Mouse (Mus musculus) hindbrain, postnatal 0 days (tissue): ENCODE results near the gene Dmrtc2. TPM values are rescaled to one million over a fixed set of nuclear protein-coding genes. Genes with fewer than 3 reads are reported as not detected.

Source experiments
- ATAC-seq: fragments of 200-750 bp; cut with Nextera tagmentation; 2 replicates; pipeline ENCODE4 v1.8.0; 2017; ENCODE audit warnings: mild to moderate bottlenecking, moderate TSS enrichment, moderate library complexity
- DNase-seq: peaks from one replicate; pipeline ENCODE4 v3.0.0-alpha.2; 2015; ENCODE audit warnings: low spot score
- H3K27ac ChIP-seq: fragments of 300-500 bp; sonication (generic); 2 replicates; pipeline ENCODE4 v1.5.1; 2014; ENCODE audit warnings: mild to moderate bottlenecking
- H3K27me3 ChIP-seq: fragments of 300-500 bp; sonication (generic); 2 replicates; pipeline ENCODE4 v1.6.1; 2014; ENCODE audit warnings: low read length, mixed read lengths; ENCODE audit not compliant: insufficient read depth
- H3K36me3 ChIP-seq: fragments of 300-500 bp; sonication (generic); 2 replicates; pipeline ENCODE4 v1.6.1; 2014; ENCODE audit warnings: low read length, mixed read lengths; ENCODE audit not compliant: insufficient read depth
- H3K4me1 ChIP-seq: fragments of 300-500 bp; sonication (generic); 2 replicates; pipeline ENCODE4 v1.6.1; 2014; ENCODE audit warnings: antibody characterized with exemption, low read length, mixed read lengths; ENCODE audit not compliant: insufficient read depth
- H3K4me2 ChIP-seq: fragments of 300-500 bp; sonication (generic); 2 replicates; pipeline ENCODE4 v1.6.1; 2014; ENCODE audit warnings: low read depth, mild to moderate bottlenecking, low read length, moderate library complexity, mixed read lengths
- H3K4me3 ChIP-seq: fragments of 300-500 bp; sonication (generic); 2 replicates; pipeline ENCODE4 v1.5.1; 2014; ENCODE audit warnings: low read length
- H3K9ac ChIP-seq: fragments of 300-500 bp; sonication (generic); replicated peaks from 2 replicates; pipeline ENCODE4 v1.6.1; 2014; ENCODE audit warnings: mild to moderate bottlenecking, low read length, moderate library complexity, mixed read lengths
- H3K9me3 ChIP-seq: fragments of 300-500 bp; sonication (generic); 2 replicates; pipeline ENCODE4 v1.6.1; 2016; ENCODE audit warnings: low read length, mixed read lengths
- CTCF ChIP-seq: IDR thresholded peaks from 2 replicates; pipeline ENCODE4 v1.5.1; 2016; ENCODE audit warnings: antibody characterized with exemption, control low read depth, low read depth
- WGBS: fragments of 180-500 bp; shearing (Covaris S2); extraction: QIAGEN DNeasy Blood & Tissue Kit; methylation state at CpG from one replicate; pipeline ENCODE4 v1.1.7; 2014; 5-methylcytosine and 5-hydroxymethylcytosine counted together
- polyA plus RNA-seq: library from polyadenylated mRNA; unstranded; fragments of >200 nt; fragmentation: Nextera tagmentation; extraction: Ambion mirVana; gene quantifications from 2 replicates; pipeline ENCODE4 v1.2.1, GENCODE M21; 2015
- total RNA-seq: library from RNA; depleted of rRNA; stranded (reverse); fragments of >200 nt; gene quantifications from 2 replicates; pipeline ENCODE4 v1.2.3, GENCODE M21; 2014

Gene Dmrtc2
- total and polyA plus RNA-seq, 2 experiments from 2014 or later: 0.18 TPM; not detected in 1

DNA sequence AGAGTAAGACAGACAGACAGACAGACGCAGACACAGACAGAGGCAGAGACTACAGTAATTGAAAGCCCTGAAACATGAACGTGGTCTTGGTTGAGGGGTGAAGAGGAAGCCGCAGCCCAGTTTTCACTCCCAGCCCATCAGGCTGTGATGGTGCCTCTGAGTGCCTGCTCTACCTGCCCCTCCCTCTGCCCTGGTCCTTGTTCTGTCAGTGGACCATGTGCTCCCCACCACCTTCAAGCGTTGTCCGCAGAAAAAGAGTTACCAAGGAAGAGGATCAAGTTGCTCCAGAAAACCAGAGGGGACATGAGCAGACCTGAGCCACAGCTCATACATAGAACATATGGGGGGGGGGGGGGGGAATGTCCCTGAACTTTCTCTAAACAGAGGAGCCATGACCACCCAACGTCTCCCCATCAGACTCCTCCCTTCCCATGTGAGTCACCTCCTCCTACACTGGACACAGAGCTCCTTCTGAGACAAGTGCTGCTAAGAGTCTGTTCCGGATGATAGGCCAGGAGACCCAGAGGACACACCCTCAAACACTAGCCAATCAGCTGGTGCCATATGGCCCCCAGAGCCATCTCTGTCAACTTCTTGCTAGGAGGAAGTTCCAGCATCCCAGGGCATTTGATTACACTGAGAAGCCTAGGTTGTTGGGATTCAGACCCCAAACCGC lies 17.2 kb upstream of the Dmrtc2 start:
- no peak for DNase-seq
- TF ChIP-seq CTCF: no peak
- 0 out of 2 replicates have a peak, but pooled peaks have one; percentile 27 for ATAC-seq
- no peaks in the 10 kb centered on the region for H3K4me1 ChIP-seq
- H3K36me3 ChIP-seq: no peaks in the 10 kb centered on the region
- H3K4me3 ChIP-seq: no peak overlapping the region
- H3K4me2 ChIP-seq: no peak overlapping the region
- no peak overlapping the region for H3K27ac ChIP-seq
- 82% methylated on average over 8 of the region's 8 CpGs for WGBS
- H3K27me3 ChIP-seq: no peaks in the 10 kb centered on the region
- H3K9me3 ChIP-seq: no peaks in the 10 kb centered on the region
- no peak overlapping the region for H3K9ac ChIP-seq

DNA sequence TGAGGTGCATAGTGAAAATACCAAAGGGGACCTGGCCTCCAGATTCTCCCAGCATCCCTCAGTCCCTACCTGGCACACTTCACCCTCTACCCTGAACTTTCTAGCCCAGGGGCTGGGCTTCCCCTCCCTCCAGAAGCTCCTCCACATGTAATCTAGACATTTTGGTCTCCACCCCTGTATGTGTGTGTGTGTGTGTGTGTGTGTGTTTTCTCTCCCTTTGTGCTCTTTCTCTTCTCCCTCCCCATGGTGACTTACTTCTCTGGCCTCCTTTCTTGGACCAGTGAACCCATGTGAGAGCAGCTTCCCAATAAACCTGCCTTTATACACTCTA lies 16.7 kb upstream of the Dmrtc2 start:
- Histone ChIP-seq H3K4me3 (no peak overlapping the region), H3K36me3 (no peaks in the 10 kb centered on the region), H3K4me2 (no peak overlapping the region), H3K27me3 (no peaks in the 10 kb centered on the region), H3K9ac (no peak overlapping the region), H3K9me3 (no peaks in the 10 kb centered on the region), H3K4me1 (no peaks in the 10 kb centered on the region), H3K27ac (no peak overlapping the region)
- ATAC-seq (no peak), DNase-seq (no peak)
- TF ChIP-seq CTCF: no peak

DNA sequence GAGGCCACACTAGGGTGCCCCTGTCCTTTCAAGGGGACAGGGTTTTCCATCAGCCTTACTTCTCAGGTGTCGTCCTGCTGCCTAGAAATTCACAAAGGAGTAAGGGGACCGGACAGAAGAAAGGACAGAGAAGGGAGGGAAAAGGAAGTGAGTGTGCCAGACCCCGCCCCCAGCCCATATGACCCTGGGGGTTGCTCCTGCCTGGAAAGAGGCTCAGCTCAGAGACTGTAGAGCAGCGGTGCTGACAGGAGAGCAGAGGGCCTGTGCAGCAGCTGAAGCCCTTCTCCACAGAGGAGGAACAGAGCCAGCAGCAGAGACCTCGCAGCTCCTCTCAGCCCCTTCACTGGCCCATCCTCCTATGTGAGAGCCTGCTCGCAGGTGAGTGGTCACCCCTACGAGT lies 16.2 kb upstream of the Dmrtc2 start:
- no peak overlapping the region for H3K4me2 ChIP-seq
- no peak overlapping the region for H3K27ac ChIP-seq
- H3K27me3 ChIP-seq: no peaks in the 10 kb centered on the region
- no peaks in the 10 kb centered on the region for H3K9me3 ChIP-seq
- H3K36me3 ChIP-seq: no peaks in the 10 kb centered on the region
- no peak overlapping the region for H3K9ac ChIP-seq
- no peak overlapping the region for H3K4me3 ChIP-seq
- H3K4me1 ChIP-seq: no peaks in the 10 kb centered on the region
- ATAC-seq: no peak
- no peak for TF ChIP-seq CTCF
- no peak for DNase-seq
- 45% methylated on average over 7 of the region's 7 CpGs for WGBS

DNA sequence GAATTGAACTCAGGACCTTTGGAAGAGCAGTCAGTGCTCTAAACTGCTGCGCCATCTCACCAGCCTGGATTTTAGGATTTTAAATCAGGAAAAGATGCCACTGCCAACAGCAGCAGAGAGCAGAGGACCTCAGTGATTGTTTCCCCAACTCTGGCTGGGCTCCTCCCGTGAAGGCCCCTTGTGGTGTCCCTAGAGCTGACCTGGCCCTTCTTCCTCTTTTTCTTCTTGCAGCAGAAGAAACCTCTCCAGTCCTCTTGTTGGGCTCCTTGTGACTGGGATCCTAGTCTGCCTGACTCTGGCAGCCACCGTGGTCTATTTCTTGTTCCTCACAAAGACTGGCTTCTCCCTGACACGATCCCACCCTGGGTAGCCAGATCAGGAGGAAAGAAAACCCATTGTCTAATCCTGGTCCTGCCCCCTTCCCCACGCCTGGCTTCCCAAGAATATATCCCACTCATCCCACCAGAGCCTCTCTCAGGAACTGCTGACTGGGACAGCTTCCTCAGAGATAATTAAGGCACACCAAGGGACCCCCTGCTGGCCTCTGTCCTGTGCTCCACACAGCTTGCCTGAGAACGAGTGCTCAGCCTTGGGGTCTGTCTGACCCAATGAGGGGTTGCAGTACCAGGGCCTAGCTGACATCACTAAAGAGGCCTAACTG lies 13.3 kb upstream of the Dmrtc2 start:
- no peak for TF ChIP-seq CTCF
- Histone ChIP-seq H3K27me3 (no peaks in the 10 kb centered on the region), H3K9ac (no peak overlapping the region), H3K36me3 (no peaks in the 10 kb centered on the region), H3K9me3 (no peaks in the 10 kb centered on the region), H3K4me3 (no peak overlapping the region), H3K27ac (no peak overlapping the region), H3K4me1 (no peaks in the 10 kb centered on the region), H3K4me2 (no peak overlapping the region)
- ATAC-seq: no peak
- DNase-seq: no peak
- 36% methylated on average over 6 of the region's 6 CpGs for WGBS

DNA sequence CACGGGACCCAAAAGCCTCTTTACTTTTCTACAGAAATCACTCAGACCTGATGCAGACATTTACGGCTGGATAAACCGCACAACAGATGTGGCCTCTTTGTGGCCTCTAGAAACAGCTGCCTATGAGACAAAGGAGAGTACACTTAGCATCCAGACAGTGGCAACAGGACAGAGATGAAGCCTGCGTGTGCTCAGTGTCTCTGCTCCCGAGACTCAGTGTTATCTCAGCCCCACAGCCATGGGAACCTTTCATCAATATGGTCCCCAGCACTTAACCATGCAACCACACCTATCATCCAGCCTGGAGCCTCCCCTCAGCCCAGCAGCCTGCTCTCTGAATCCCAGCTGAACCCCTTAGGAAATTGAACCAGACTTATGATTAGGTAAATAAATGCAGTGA lies 10.6 kb upstream of the Dmrtc2 start:
- Histone ChIP-seq H3K9me3 (no peaks in the 10 kb centered on the region), H3K4me1 (no peaks in the 10 kb centered on the region), H3K4me3 (no peak overlapping the region), H3K27ac (no peak overlapping the region), H3K27me3 (no peaks in the 10 kb centered on the region), H3K9ac (no peak overlapping the region), H3K36me3 (no peaks in the 10 kb centered on the region), H3K4me2 (no peak overlapping the region)
- WGBS: 76% methylated on average over 5 of the region's 5 CpGs
- TF ChIP-seq CTCF: no peak
- ATAC-seq: no peak
- no peak for DNase-seq

DNA sequence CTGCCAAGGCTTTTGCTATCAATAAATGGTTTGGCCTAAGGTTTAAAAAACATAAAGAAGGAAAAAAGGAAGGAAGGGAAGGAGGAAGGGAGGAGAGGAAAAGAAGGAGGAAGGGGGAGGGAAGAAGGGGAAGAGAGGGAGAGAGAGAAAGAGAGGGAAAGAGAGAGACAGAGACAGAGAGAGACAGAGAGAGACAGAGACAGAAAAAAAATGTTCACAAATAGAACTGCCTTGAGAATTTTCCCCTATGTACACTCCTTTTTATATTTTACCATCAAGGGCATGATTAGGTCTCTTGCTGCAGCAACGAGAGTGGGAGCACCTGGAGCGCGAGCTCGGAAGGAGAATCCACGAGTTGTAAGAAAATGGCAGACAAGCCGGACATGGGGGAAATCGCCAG lies 7.9 kb upstream of the Dmrtc2 start, which contains the start of gene Gm9844:
TSS of gene Gm9844 (plus strand) at position 301 of the 400 bp plus-strand sequence.
- TF ChIP-seq CTCF: no peak

DNA sequence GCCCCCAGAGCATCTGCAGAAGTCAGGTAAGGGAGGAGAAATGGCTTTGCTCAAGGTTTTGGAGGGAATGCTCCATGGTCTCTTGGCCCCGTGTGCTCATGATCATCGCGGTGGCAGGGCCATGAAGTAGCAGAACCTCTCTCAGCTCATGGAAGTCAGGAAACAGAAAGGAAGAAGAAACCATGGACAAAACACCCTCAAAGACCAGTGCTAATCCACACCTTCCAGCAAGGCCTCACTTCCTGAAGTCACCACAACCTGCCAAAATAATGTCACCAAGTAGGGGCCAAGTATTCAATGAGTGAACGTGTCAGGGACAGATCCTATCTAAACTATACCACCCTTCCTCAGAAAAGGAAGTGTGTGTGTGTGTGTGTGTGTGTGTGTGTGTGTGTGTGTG lies 7.0 kb upstream of the Dmrtc2 start:
- Histone ChIP-seq H3K4me2 (no peak overlapping the region), H3K27ac (no peak overlapping the region), H3K4me3 (no peak overlapping the region), H3K36me3 (no peaks in the 10 kb centered on the region), H3K27me3 (no peaks in the 10 kb centered on the region), H3K9ac (no peak overlapping the region), H3K4me1 (no peaks in the 10 kb centered on the region), H3K9me3 (no peaks in the 10 kb centered on the region)
- ATAC-seq: no peak
- DNase-seq: no peak
- 85% methylated on average over 4 of the region's 4 CpGs for WGBS
- TF ChIP-seq CTCF: no peak

More for the DNA sequence above, 7.9 kb upstream of the Dmrtc2 start, which contains the start of gene Gm9844:
- H3K27ac ChIP-seq: no peak within 1 kb of the TSS
- no peak for DNase-seq
- no peak within 1 kb of the TSS for H3K9ac ChIP-seq
- no peak within 1 kb of the TSS for H3K4me3 ChIP-seq
- no peaks in the 10 kb centered on the region for H3K36me3 ChIP-seq
- no peaks in the 10 kb centered on the region for H3K9me3 ChIP-seq
- 85% methylated on average over 7 of the region's 7 CpGs for WGBS
- H3K4me2 ChIP-seq: no peak within 1 kb of the TSS
- no peaks in the 10 kb centered on the region for H3K27me3 ChIP-seq
- H3K4me1 ChIP-seq: no peaks in the 10 kb centered on the region
- ATAC-seq: no peak
